Mouse (Mus musculus) MEL (cell line): ENCODE results near the gene Txnrd2. TPM values are rescaled to one million over a fixed set of nuclear protein-coding genes. Genes with fewer than 3 reads are reported as not detected.

Experiments used
- DNase-seq: peaks from one replicate; pipeline ENCODE4 v3.0.0; 2011; ENCODE audit warnings: low read depth, low spot score
- H3K27ac ChIP-seq: 2 replicates; pipeline ENCODE4 v1.5.1; 2012; ENCODE audit warnings: low read depth, mild to moderate bottlenecking, control low read depth, low read length, moderate library complexity; ENCODE audit not compliant: control insufficient read depth
- H3K27me3 ChIP-seq, 2 experiments: fragments of 150-350 bp in 1 of 2; sonication (generic) in 1 of 2; 2 replicates each; pipeline ENCODE4 v1.6.1; 2012; ENCODE audit warnings: low read length in 2 of 2, mild to moderate bottlenecking in 2 of 2, improper control_type of control experiment in 1 of 2, moderate library complexity in 1 of 2; ENCODE audit not compliant: insufficient read depth in 2 of 2, control insufficient read depth in 1 of 2
- H3K36me3 ChIP-seq, 2 experiments: 2 replicates each; pipeline ENCODE4 v1.6.1; 2012 to 2014; ENCODE audit warnings: low read length in 2 of 2, improper control_type of control experiment in 1 of 2, inconsistent platforms in 1 of 2, mild to moderate bottlenecking in 1 of 2; ENCODE audit not compliant: insufficient read depth in 2 of 2, control insufficient read depth in 1 of 2
- H3K4me1 ChIP-seq, 2 experiments: fragments of 150-350 bp in 1 of 2; sonication (generic) in 1 of 2; 2 replicates each; pipeline ENCODE4 v1.6.1; 2012; ENCODE audit warnings: low read length in 2 of 2, improper control_type of control experiment in 1 of 2, mild to moderate bottlenecking in 1 of 2; ENCODE audit not compliant: insufficient read depth in 2 of 2, control insufficient read depth in 1 of 2
- H3K4me3 ChIP-seq, 2 experiments: fragments of 150-350 bp in 1 of 2; sonication (generic) in 1 of 2; 2 replicates each; pipeline ENCODE4 v1.5.1; 2012; ENCODE audit warnings: low read depth in 2 of 2, low read length in 2 of 2, mild to moderate bottlenecking in 2 of 2, moderate library complexity in 2 of 2, control low read depth in 1 of 2, improper control_type of control experiment in 1 of 2; ENCODE audit not compliant: control insufficient read depth in 1 of 2, insufficient read depth in 1 of 2
- H3K79me2 ChIP-seq: 2 replicates; pipeline ENCODE4 v1.6.1; 2012; ENCODE audit warnings: mild to moderate bottlenecking, low read length, moderate library complexity; ENCODE audit not compliant: control insufficient read depth, poor library complexity, insufficient read depth
- H3K9ac ChIP-seq: 2 replicates; pipeline ENCODE4 v1.6.1; 2012; ENCODE audit warnings: low read depth, mild to moderate bottlenecking, control low read depth, low read length, moderate library complexity; ENCODE audit not compliant: control insufficient read depth, poor library complexity, severe bottlenecking
- H3K9me3 ChIP-seq: fragments of 150-350 bp; sonication (generic); replicated peaks from 2 replicates; pipeline ENCODE4 v1.6.1; 2012; ENCODE audit warnings: mild to moderate bottlenecking, low read length, improper control_type of control experiment, moderate library complexity; ENCODE audit not compliant: insufficient read depth
- CHD1 ChIP-seq: IDR thresholded peaks from 2 replicates; pipeline ENCODE4 v1.6.1; 2012; ENCODE audit warnings: low read depth, mild to moderate bottlenecking, inconsistent platforms, low read length, improper control_type of control experiment
- CTCF ChIP-seq, 3 experiments: IDR thresholded peaks in 2 of 3; conservative IDR thresholded peaks in 1 of 3; 2 replicates each; pipeline ENCODE4 v1.5.1; 2011 to 2012; ENCODE audit warnings: low read length in 3 of 3, low read depth in 2 of 3, mild to moderate bottlenecking in 2 of 3, improper control_type of control experiment in 1 of 3, inconsistent platforms in 1 of 3, mixed read lengths in 1 of 3, moderate library complexity in 1 of 3; ENCODE audit not compliant: control insufficient read depth in 1 of 3, insufficient read depth in 1 of 3, poor library complexity in 1 of 3, severe bottlenecking in 1 of 3
- E2F4 ChIP-seq: IDR thresholded peaks from 2 replicates; pipeline ENCODE4 v1.6.1; 2011; ENCODE audit warnings: low read depth, low read length, improper control_type of control experiment, borderline replicate concordance
- ETS1 ChIP-seq: IDR thresholded peaks from 2 replicates; pipeline ENCODE4 v1.6.1; 2012; ENCODE audit warnings: low read depth, mild to moderate bottlenecking, inconsistent platforms, low read length, improper control_type of control experiment, moderate library complexity
- GABPA ChIP-seq: IDR thresholded peaks from 2 replicates; pipeline ENCODE4 v1.6.1; 2012; ENCODE audit warnings: low read depth, mild to moderate bottlenecking, inconsistent platforms, low read length, improper control_type of control experiment, moderate library complexity
- HCFC1 ChIP-seq: IDR thresholded peaks from 2 replicates; pipeline ENCODE4 v1.6.1; 2012; ENCODE audit warnings: low read depth, mild to moderate bottlenecking, inconsistent platforms, low read length, improper control_type of control experiment, moderate library complexity
- MAFK ChIP-seq: IDR thresholded peaks from 2 replicates; pipeline ENCODE4 v1.6.1; 2011; ENCODE audit warnings: low read depth, mild to moderate bottlenecking, low read length, improper control_type of control experiment, borderline replicate concordance
- MAX ChIP-seq: IDR thresholded peaks from 2 replicates; pipeline ENCODE4 v1.6.1; 2011; ENCODE audit warnings: low read length, improper control_type of control experiment
- MAZ ChIP-seq: IDR thresholded peaks from 2 replicates; pipeline ENCODE4 v1.6.1; 2012; ENCODE audit warnings: low read depth, mild to moderate bottlenecking, inconsistent platforms, low read length, improper control_type of control experiment
- MXI1 ChIP-seq: IDR thresholded peaks from 2 replicates; pipeline ENCODE4 v1.6.1; 2011; ENCODE audit warnings: mild to moderate bottlenecking, low read depth, low read length, improper control_type of control experiment
- MYB ChIP-seq: IDR thresholded peaks from 2 replicates; pipeline ENCODE4 v1.6.1; 2011; ENCODE audit warnings: mild to moderate bottlenecking, low read depth, low read length, improper control_type of control experiment
- MYC ChIP-seq: IDR thresholded peaks from 2 replicates; pipeline ENCODE4 v1.6.1; 2011; ENCODE audit warnings: low read depth, mild to moderate bottlenecking, low read length, improper control_type of control experiment, moderate library complexity
- NELFE ChIP-seq: IDR thresholded peaks from 2 replicates; pipeline ENCODE4 v1.6.1; 2011; ENCODE audit warnings: low read depth, low read length, improper control_type of control experiment
- NRF1 ChIP-seq: IDR thresholded peaks from 2 replicates; pipeline ENCODE4 v1.6.1; 2014; ENCODE audit warnings: low read depth, mild to moderate bottlenecking, inconsistent platforms, low read length, improper control_type of control experiment, moderate library complexity; ENCODE audit not compliant: poor library complexity, insufficient read depth, severe bottlenecking
- POLR2A ChIP-seq, 2 experiments: IDR thresholded peaks; 2 replicates each; pipeline ENCODE4 v1.6.1; 2011 to 2012; ENCODE audit warnings: low read length in 2 of 2, mild to moderate bottlenecking in 2 of 2, control low read depth in 1 of 2, improper control_type of control experiment in 1 of 2, low read depth in 1 of 2, moderate library complexity in 1 of 2; ENCODE audit not compliant: control insufficient read depth in 1 of 2, insufficient read depth in 1 of 2, poor library complexity in 1 of 2
- RAD21 ChIP-seq: IDR thresholded peaks from 2 replicates; pipeline ENCODE4 v1.6.1; 2011; ENCODE audit warnings: mild to moderate bottlenecking, low read depth, low read length, improper control_type of control experiment
- RCOR1 ChIP-seq: IDR thresholded peaks from 2 replicates; pipeline ENCODE4 v1.6.1; 2012; ENCODE audit warnings: low read depth, mild to moderate bottlenecking, inconsistent platforms, low read length, improper control_type of control experiment
- TAL1 ChIP-seq: IDR thresholded peaks from 2 replicates; pipeline ENCODE4 v1.6.1; 2012; ENCODE audit warnings: mild to moderate bottlenecking, inconsistent platforms, low read length, moderate library complexity, mixed read lengths
- TCF12 ChIP-seq: IDR thresholded peaks from 2 replicates; pipeline ENCODE4 v1.6.1; 2014; ENCODE audit warnings: low read depth, mild to moderate bottlenecking, inconsistent platforms, low read length, improper control_type of control experiment, moderate library complexity
- UBTF ChIP-seq: IDR thresholded peaks from 2 replicates; pipeline ENCODE4 v1.6.1; 2012; ENCODE audit warnings: low read depth, mild to moderate bottlenecking, inconsistent platforms, low read length, improper control_type of control experiment, moderate library complexity, borderline replicate concordance; ENCODE audit not compliant: insufficient read depth
- USF1 ChIP-seq: IDR thresholded peaks from 2 replicates; pipeline ENCODE4 v1.6.1; 2014; ENCODE audit warnings: low read depth, mild to moderate bottlenecking, inconsistent platforms, low read length, improper control_type of control experiment, moderate library complexity
- ZC3H11A ChIP-seq: IDR thresholded peaks from 2 replicates; pipeline ENCODE4 v1.6.1; 2012; ENCODE audit warnings: low read depth, mild to moderate bottlenecking, inconsistent platforms, low read length, improper control_type of control experiment
- ZKSCAN1 ChIP-seq: IDR thresholded peaks from 2 replicates; pipeline ENCODE4 v1.6.1; 2012; ENCODE audit warnings: low read depth, mild to moderate bottlenecking, inconsistent platforms, low read length, improper control_type of control experiment, moderate library complexity
- ZMIZ1 ChIP-seq: IDR thresholded peaks from 2 replicates; pipeline ENCODE4 v1.6.1; 2012; ENCODE audit warnings: low read depth, mild to moderate bottlenecking, inconsistent platforms, low read length, improper control_type of control experiment, moderate library complexity
- polyA plus RNA-seq, 2 experiments: library from polyadenylated mRNA; stranded (reverse) in 1 of 2; unstranded in 1 of 2; fragments of >175 nt in 1 of 2; fragments of >200 nt in 1 of 2; gene quantifications; 2 replicates each; pipeline versions ENCODE4 v1.2.1 to v1.2.4; 2012; ENCODE audit warnings: low replicate concordance in 2 of 2, low read depth in 1 of 2; ENCODE audit not compliant: insufficient read length in 2 of 2, insufficient read depth in 1 of 2, missing spikeins in 1 of 2
- total RNA-seq: library from RNA; depleted of rRNA; stranded (reverse); fragments of 300-350 nt; gene quantifications from 2 replicates; pipeline ENCODE4 v1.2.3, GENCODE M21; 2012

The Txnrd2 gene
- total and polyA plus RNA-seq, 3 experiments, result 31.2 to 46.8 TPM; not detected in 1

- Histone ChIP-seq H3K27me3 (no peaks in the 10 kb centered on the region), H3K27ac (no peak overlapping the region), H3K9me3 (no peaks in the 10 kb centered on the region), H3K9ac (no peak overlapping the region), H3K79me2 (no peaks in the 10 kb centered on the region; the same call in 1 of the 2 replicates), H3K4me1 (peaks cover 5 to 20% of the 10 kb centered on the region in 2 experiments), H3K36me3 (peaks cover 0 to 4% of the 10 kb centered on the region in 2 experiments; a peak in 2 of 4 replicates), H3K4me3 (peak overlapping the region in 1 of 2 experiments; percentile 95; a peak in 1 of 4 replicates)
- DNase-seq, result no peak
- TF ChIP-seq MYC (no peak), MYB (no peak), USF1 (no peak), RCOR1 (no peak), NRF1 (no peak), E2F4 (no peak), ZMIZ1 (no peak), MXI1 (no peak), ETS1 (no peak), MAX (no peak)
Measured at GRCm38 (mm10) chr16:18393595-18393994, 32.6 kb upstream of the Txnrd2 start.

- Histone ChIP-seq H3K79me2 (no peaks in the 10 kb centered on the region; the same call in 1 of the 2 replicates), H3K9ac (no peak overlapping the region), H3K4me3 (no peak overlapping the region), H3K27me3 (no peaks in the 10 kb centered on the region), H3K36me3 (no peaks in the 10 kb centered on the region; a peak in 1 of 4 replicates), H3K9me3 (no peaks in the 10 kb centered on the region), H3K4me1 (peaks cover 3 to 15% of the 10 kb centered on the region in 2 experiments), H3K27ac (no peak overlapping the region)
- DNase-seq, result no peak
- TF ChIP-seq TCF12, result no peak
- no peak for TF ChIP-seq MAZ
- no peak for TF ChIP-seq MAFK
- no peak for TF ChIP-seq HCFC1
- TF ChIP-seq GABPA, result no peak
- TF ChIP-seq RAD21, result no peak
- TF ChIP-seq ZC3H11A, result no peak
- TF ChIP-seq MAX, result no peak
- no peak for TF ChIP-seq CHD1
- no peak for TF ChIP-seq ETS1
- no peak for TF ChIP-seq NELFE
- no peak for TF ChIP-seq ZKSCAN1
- TF ChIP-seq POLR2A (IDR thresholded peaks at IDR 0.05; ENCODE audit: control insufficient read depth in 1 of 2, insufficient read depth in 1 of 2, low read depth in 1 of 2, low read length in 2 of 2, poor library complexity in 1 of 2), result no peak
- no peak for TF ChIP-seq TAL1
- TF ChIP-seq CTCF (IDR thresholded peaks at IDR 0.05 in 2 of 3, conservative IDR thresholded peaks at IDR 0.05 in 1 of 3; ENCODE audit: control insufficient read depth in 1 of 3, insufficient read depth in 1 of 3, low read depth in 2 of 3, low read length in 3 of 3, poor library complexity in 1 of 3, severe bottlenecking in 1 of 3), result no peak
- no peak for TF ChIP-seq UBTF
Measured at GRCm38 (mm10) chr16:18394056-18394455, 32.1 kb upstream of the Txnrd2 start.
